Mouse (Mus musculus): Measurements from ENCODE around the gene 2510039O18Rik.

2510039O18Rik gene

DNA sequence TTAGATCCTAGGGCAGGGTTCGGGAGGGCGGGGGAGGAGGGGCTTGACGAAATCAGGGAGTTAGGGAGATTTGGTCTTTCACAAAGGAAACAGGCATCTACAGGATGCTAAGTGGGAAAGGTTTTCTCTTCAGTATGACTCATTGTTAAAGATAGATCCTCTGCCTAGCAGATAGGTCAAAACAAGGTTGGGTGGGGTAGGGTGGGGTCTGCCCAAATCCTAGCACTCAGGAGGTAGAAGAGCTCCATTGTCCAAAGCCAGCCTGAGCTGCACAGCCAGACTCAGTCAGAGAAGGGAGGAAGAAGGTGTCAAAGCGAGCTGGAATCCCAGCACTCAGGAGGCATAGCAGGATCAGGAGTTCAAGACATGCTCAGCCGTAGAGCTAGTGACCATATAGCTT lies 3.2 kb upstream of the 2510039O18Rik start:
- no peak for DNase-seq

DNA sequence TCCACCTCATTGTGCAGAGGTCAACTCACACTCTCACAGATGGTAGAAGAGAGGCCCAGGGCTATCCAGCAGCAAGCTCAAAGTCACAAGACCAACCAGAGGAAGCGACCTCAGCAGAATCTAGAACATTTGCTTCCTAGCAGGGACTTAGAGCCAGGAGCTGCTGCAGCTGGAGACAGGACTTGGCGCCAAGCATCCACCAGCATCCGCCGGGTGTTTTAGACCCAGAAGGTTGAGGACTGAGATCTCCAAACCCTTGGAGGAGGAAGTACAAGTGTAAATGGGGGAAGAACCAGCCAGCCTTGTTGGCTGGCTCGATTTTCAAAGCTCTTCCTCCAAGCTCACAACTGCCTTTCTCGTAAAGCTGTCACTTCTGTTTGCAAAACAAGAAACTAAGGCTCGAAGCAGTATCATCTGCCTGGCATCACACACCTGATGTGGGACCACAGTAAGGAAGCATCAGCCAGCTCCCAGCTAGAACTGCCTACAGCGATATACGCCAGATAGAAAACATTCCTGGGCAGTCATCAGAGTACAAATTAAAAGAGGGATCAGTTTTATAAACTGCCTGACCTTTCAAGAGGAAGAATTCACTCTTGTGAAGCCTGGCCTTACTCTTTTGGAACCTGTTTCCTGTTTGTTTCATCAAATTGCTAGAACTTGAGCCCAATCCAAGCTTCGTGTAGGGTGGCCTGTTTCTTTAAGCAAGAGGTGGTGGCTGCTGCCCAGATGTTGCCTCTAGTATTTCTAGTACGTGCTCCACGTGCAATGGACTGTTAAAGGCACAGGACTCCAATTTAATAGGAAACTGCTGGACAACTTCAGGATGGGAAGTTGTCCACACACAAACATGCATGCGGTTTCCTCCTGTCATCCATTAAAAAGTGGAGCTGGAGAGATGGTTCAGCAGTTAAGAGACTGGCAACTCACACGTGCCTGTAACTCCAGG lies 2.3 kb upstream of the 2510039O18Rik start:
- DNase-seq: no peak

DNA sequence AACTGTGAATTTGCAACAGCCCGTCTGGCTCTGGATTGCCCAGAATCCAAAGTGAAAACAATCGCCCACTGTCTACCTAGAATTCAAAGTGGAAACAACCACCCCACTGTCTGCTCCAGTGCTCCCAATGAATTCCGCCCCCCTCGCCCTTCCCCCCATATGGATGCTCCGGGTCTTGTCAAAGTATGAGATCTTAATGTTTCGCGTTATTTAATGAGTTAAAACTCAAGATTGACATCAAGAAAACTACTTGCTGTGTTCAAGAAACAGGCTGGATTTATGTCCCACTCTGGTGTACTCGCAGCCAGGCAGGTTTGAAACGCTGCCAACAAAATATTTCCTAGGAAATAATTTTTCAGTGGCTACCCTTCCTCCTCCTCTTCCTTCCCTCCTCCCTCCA lies 584 bp upstream of the 2510039O18Rik start:
- no peak for DNase-seq

DNA sequence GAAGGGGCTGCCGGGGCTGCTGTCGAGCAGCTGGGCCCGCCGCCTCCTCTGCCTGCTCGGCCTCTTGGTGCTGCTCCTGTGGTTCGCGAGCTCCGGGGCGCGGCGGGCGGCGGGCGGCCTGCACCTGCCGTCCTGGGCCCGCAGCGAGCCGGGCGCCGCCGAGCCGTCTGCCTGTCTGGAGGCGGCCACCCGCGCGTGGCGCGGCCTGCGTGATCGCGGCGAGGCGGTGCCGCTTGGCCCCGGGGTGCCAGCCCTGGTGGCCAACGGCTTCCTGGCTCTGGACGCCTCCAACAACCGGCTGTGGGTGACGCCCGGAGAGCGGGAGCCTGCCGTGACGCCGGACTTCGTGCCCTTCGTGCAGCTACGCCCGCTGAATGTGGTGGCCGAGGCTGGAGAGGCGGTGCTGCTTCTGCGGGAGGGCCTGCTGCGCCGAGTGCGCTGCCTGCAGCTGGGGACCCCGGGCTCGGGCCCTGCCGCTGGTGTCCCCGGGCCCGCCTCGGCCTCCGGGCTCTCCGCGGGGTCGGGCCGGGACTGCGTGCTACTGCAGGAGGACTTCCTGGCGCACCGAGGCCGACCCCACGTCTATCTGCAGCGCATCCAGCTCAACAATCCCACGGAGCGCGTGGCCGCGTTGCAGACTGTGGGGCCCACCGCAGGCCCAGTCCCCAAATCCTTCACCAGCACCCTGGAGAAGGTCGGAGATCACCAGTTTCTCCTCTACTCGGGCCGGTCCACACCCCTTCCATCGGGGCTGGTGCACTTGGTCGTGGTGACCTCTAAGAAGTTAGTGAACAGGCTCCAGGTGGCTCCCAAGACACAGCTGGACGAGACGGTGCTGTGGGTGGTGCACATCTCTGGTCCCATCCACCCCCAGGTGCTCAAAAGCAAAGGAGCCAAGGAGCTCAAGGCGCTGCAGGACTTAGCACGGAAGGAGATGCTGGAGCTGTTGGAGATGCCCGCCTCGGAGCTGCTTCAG lies 638 bp downstream of the 2510039O18Rik start:
- DNase-seq: peak; percentile 61

DNA sequence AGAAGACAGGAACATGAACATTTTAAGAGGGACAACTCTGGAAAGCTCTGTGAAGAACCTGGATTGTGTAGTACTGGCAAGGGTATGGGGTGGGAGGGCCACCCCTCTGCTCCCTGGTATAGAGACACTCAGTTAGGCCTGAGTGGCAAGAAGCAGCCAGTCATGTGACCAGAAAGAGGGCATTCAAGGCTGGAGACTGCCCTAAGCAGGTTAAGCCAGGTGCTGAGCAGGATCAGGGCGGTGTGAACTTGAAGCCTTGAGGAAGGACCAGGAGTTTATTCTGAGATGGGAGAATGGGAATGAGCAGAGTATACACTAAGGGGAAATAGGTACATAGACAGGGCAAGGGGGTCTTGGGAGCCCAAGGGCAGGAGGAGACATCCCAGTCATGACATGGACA lies 2.3 kb downstream of the 2510039O18Rik start:
- DNase-seq: no peak

DNA sequence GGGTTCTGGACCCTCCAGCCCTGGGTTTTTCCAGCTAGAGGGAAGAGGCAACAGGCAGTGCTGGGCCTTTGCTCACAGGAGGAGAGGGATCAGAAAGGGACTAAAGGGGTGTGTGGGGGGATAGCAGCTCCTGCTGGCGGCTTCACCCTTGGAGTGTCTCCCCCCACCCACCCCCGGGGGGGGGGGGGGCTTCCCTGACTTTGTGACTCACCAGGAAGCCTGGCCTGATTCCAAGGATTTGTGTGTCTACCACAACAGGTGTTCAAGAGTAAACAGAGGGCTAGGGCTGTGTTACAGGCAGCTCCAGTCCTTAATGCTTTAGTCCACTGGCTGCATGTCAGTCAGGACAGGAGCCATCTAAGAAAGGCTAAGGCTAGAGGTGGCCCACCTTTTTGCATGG lies 6.8 kb downstream of the 2510039O18Rik start:
- DNase-seq: no peak

DNA sequence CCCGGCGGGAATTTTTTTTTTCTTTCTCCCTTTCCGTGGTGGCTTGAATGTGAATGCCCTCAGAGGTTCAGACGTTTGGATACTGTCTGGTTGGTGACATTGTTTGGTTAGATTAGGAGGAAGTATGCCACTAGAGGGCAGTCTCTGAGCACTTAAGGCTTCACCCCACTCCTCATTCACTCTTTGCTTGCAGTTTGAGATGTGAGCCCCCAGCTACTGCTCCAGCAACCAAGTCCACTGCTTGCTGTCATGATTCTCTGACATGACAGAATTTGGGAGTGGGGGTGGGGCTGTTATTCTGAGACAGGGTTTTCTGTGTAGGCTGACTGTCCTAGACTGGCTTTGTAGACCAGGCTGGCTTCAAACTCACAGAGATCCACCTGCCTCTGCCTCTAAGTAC lies 12.9 kb downstream of the 2510039O18Rik start:
- DNase-seq: peak; percentile 42

DNA sequence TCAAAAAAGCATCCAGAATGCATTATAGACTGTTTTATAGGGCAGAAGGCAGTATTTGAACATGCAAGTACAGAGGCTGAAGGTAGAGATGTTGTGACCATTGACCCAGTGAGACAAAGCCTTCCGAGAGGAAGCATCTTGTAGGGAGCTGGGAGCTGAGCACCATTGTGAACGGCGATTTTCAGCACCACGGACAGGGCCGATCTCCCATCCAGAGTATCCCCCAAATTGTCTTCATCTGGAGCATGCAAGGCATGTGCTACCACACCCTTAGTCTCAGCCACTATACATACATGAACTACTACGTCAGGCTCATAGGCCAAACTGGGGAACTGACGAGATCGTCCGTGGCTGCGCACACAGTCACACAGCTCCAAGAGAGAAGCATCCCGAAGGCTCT lies 16.4 kb downstream of the 2510039O18Rik start:
- no peak for DNase-seq

DNA sequence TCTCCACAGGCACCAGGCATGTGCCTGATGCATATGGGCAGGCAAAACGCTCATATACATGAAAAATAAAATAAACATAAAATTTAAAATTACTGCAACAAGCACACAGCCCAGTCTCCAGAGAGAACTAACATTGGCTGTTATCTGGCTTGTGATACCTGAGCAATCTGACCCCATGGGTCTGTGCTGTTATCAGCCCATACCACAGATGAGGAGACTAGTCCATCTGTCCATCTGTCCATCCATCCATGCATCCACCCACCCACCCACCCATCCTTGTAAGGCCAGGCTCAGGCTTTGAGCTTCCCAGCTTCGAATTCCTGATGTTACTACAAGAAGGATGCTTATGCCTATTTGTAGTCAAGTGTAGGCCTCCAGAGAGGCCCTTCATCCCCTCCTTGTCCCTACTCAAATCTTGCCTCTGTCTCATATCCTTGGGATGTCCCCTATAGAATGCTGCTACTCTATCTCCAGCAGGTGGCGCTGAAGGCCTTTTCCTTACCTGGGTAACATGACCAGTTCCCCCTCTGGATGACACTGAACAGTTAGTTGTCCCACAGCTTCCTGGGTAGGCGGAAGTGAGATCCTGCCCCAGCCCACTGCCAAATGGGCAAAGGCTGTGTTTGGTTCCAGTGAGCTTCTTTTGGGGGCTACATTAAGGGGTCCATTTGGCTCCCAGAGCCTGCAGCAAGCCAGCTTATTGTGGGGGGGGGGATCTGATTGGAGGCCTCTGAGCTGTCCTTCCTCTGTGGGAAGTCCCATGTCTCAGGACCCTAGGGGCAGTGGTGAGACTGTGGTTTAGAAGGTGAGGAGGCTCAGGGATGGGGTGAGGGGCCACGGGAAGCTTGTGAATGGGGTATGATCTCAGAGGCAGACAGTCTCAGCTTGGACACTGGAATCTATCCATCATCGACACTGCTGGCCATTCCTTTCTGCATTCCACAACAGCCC lies 19.5 kb downstream of the 2510039O18Rik start:
- peak; percentile 68 for DNase-seq

DNA sequence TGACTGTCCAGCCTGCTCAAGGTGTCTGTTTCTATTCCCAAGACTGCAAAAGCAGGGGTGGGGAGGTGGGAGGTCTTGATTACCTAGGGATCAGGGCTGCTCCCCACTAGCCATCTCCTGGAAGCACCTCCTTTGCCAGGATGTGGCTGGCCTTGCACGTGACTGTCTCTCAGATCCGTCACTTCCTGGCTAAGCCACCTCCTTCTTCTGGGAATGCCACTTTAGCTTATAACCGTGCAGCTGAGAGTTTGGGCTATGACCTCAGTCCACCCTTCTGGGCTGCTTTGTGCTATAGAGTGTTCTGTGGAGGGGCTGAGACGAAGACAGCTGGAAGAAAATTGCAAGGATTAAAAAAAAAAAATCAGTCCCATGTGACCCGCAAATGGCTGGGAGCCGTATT lies 22.1 kb downstream of the 2510039O18Rik start:
- DNase-seq: no peak

DNA sequence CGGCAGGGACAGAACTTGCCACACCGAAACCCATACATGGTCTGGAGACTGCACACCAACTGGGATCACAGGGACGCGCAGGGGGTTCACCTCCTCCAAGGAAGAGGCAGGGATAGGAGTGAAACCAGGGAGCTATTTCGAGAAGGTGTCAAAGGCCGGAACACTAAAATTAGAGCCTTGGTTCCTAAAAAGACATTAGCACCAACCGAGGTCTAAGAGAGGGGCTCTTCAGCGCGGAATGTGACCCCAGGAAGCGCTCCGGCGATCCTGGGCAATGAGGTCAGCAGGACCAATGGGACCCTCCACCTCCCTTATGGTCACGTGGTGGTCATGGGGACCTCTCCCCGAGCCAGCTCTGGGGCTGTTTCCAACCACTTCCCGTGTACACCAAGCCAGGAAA lies 22.9 kb downstream of the 2510039O18Rik start:
- no peak for DNase-seq

DNA sequence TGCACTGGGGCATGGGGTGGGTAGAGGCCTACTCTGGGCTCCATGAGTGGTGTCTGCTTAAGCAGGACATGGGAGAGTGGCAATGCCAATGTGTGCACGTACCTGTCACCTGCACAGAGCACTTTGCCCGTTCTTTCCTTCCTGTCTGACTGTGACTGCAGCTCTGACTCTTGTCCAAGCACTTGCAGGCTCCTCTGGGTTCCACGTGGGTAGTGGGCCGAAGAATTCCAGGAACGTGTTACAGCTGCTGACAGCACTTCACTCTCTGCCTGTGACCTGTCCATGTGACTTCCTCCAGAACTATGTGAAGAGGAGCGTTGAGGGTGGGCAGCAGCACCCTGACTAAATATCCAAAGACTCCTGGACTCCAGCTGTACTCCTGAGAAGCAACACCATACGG lies 25.0 kb downstream of the 2510039O18Rik start:
- no peak for DNase-seq

DNA sequence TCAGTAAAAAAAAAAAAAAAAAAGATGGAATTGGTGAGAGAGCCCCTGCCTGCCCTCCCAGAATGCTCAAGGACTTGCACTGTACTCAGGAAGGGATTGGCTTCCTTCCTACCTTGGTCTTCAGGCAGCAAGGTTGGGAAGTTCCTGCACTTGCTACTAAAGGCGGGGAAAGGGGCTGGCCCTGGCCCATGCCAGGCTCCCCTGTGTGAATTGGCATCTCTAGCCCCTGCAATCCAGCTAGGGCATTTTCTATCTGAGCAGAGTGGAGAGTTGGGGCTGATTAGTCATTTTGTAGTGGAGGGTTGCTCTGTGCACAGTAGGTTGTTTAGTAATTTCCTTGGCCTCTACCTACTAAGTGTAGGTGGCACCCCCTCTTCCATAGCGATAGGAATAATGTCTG lies 28.1 kb downstream of the 2510039O18Rik start:
- DNase-seq: no peak

DNA sequence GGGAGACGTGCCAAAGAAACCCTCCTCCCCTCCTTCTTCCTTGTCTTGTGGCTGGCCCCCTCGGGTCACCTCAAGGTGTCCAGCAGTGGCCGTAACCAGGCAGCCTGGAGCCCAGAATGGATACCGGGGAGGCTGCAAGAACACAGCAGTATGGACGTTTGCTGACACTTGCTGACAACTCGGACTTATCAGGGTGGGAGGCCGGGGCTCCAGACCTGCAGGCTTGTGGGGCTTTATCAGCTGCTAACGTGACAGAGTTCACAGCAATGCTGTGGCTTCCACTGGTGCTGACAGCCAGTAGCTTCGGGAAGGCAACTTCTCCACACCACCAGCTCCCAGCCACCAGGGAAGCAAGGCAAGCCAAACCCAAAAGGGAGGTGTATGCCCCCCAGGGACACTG lies 28.6 kb downstream of the 2510039O18Rik start:
- no peak for DNase-seq

DNA sequence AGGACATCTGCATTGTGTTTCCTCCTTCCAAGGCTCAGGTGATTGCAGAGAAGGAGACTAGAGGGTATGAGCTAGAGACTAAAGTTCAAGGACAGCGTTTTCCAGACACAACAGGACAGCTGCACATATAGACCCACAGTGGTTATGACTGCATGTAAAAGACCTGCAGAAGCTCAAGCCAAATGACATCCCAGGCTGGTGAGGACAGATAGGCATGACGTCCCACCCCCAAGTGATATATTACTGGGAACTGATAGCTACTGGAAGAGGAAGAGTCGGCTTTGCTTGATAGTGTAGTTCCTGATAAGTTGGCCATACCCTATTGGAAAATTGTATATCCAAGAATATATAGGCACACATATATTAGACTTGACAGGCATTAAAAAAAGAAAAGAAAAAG lies 35.5 kb downstream of the 2510039O18Rik start:
- no peak for DNase-seq

DNA sequence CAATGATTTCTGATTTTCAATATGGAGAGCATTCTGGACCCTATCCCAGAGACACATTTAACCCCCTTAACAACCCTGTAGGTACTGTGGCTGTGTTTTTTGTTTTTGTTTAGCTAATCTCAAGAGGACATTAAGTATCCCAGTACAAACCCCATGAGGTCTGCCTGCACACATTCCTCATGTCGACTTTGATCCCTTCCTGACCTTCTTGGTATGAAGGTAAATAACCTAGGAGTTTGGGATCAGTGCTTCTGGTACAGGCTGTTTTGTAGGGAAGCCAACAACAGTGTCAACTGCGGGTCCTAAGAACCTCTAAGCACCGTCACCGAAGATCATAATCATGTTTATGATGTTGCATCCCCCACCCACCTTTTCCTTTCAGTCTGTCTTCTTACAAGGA lies 37.0 kb downstream of the 2510039O18Rik start:
- no peak for DNase-seq

DNA sequence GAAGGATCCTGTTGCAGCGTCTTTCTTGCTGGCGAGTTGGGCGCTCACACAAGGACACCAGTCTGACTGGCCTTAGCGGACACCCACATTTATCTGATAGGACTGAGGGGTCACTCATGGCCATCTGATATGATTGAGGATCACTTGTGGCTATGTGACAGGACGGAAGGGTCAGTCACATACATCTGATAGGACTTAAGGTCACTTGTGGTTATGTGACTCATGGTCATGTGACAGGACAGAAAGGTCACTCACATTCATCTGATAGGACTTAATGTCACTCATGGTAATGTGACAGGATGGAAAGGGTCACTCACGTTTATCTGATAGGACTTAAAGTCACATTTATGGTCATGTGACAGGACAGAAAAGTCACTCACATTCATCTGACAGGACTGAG lies 37.7 kb downstream of the 2510039O18Rik start:
- no peak for DNase-seq

DNA sequence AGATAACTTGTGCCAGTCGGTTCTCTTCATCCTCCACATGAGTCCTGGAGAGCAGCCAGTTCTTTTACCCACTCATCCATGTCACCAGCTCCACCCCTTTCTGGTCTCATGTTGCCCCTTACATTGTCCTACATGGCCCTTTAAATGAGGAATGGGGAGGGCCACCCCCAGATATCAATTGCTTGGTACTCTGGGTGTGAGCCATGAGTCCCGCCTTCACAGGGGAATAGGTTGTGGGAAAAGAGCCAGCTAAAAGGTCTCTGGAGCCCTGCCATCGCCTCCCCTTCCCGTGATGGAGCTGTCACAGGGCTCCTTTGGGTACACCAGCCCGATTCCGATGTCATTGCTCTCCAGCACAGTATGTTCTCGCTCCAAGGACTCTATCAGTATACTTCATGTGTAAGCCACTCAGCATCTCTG lies 38.8 kb downstream of the 2510039O18Rik start:
- DNase-seq: no peak

DNA sequence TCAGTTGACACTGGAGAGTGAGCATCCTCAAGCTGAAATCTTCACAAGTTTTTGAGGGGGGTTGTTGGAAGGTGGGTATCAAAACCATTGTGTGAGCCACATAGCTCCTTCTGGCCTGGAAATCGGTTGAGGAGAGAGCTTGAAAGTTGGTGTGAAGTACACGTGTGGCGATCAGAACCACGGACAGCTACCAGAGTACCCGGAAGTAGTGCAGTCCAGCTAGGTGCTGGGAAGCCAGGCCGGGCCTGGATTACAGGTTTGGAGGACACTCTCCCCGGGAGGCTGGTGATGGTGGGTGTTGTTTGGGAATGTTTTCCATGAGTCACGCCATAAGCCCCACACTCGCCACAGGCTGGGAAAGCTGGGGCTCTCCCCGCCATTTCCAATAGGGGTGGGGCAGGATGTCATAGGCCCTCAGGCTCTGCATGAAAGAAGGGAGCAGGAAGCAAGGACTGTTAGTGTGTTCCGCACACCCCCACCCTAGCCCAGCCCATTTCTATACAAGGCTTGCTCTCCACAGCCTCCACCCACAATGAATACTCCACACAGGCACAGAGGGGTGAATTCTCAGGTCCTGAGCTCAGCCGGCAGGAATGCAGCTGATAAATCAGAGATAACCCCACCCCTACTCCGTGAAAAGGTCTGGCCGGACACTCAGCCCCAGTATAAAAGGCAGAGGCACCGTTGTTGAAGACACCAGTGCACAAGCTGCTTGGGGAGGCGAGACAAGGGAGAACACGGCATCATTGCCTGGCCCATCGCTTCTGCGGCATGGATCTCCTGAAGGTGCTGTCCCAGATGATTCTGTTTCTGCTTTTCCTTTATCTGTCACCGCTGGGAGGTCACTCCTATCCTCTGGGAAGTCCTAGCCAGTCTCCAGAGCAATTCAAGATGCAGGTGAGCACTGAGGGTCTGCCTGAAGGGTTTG lies 44.8 kb downstream of the 2510039O18Rik start, which contains the start of gene Nppb:
TSS of gene Nppb (plus strand) at position 584 of the 928 bp plus-strand sequence.
- no peak for DNase-seq

DNA sequence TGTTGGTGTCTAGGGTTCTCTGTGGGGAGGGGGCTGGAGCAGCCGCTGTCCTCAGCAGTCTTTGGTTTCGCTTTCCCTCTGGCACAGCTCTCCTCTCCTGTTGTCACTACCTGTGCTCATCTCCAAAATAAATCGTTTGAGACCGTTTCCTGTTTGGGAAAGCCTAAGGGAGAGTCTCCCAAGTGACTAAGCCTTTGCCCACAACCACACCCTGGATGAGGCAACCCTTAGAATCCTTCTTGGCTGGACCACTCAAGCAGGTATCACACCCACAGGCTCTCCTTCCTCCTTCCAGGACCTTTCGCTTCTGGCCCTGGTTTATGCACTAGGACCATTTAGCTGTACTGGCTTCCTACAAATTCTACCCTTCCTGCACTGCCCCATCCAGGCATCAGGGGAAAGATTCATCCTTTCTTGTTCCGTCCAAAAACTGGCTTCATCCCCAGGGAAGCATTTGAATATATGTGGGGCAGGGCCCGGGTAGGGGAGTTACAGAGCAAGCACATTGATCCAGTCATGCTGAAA lies 52.9 kb downstream of the 2510039O18Rik start:
- DNase-seq: no peak

DNA sequence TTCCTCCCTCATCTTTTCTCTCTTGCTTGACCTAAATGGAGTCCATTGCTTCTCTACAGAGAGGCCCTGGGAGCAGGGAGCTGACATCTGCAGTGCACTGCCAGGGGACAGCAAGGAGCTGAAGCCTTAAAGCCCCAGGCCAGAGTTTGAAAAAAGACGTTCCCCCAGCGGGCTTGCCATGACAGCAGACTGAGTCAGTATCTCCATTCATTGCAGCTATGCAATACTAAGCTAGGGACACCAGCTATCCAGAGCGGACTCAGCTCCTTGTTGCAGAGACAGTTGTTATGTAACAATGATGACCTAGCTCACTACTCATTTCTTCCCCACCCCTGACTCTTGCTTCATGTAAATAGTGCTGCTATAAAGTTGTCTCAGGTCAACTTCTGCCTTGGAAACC lies 54.6 kb downstream of the 2510039O18Rik start:
- no peak for DNase-seq
